Mouse (Mus musculus) retina, adult 2 months (tissue): ENCODE results near the gene Dctn2.
"Not testable (repeated sequence)": the region's sequence is repeated elsewhere in the genome, so short reads cannot be mapped to it uniquely, and the experiment has no call there.

Experiments
- DNase-seq: peaks from one replicate; pipeline ENCODE4 v3.0.0-alpha.2; 2012; ENCODE audit warnings: low read depth, low spot score

Dctn2 gene

DNA sequence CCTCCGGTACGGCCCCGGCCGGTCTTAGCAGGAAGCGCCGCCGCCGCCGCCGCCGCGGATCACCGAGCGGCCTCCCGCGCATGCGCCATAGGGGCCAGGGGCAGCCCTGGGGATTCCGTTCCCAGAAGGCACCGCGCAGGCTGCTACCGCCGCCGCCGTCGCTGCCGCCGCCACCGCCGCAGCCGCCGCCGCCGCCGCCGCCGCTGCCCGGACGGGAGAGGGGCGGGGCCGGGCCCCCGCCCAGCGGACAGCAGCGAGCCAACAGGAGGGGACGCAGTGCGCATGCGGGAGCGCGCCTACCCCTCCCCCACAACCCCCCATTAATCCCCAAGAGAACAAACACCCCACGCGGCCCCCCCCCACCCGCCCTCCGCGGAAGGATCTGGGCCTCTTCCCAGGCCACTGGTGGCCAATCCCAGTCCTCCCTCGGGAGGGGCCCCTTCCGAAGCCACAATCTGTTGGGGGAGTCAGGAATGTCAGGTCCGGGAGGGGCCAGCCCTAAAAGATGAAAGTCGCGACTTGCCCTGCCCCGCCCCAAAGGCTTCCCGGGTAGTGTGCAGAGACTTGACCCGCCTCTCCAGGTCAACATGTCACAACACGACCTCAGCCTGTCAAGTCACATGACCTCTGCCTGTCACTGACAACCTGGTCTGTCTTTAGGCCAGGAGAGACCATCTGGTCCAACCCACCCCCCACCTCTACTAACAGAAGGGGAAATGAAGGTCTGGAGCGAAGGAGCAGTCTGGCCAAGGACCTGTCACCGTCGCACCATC is 22.8 kb downstream of the Dctn2 start, which contains the start of gene Mbd6:
Mbd6 (minus strand) TSS at position 219 of the 773 bp plus-strand sequence.
- DNase-seq: peak; percentile 89

GRCm38 (mm10) chr10:127289573-127290191 is 23.5 kb downstream of the Dctn2 start:
- peak; percentile 46 for DNase-seq

DNA sequence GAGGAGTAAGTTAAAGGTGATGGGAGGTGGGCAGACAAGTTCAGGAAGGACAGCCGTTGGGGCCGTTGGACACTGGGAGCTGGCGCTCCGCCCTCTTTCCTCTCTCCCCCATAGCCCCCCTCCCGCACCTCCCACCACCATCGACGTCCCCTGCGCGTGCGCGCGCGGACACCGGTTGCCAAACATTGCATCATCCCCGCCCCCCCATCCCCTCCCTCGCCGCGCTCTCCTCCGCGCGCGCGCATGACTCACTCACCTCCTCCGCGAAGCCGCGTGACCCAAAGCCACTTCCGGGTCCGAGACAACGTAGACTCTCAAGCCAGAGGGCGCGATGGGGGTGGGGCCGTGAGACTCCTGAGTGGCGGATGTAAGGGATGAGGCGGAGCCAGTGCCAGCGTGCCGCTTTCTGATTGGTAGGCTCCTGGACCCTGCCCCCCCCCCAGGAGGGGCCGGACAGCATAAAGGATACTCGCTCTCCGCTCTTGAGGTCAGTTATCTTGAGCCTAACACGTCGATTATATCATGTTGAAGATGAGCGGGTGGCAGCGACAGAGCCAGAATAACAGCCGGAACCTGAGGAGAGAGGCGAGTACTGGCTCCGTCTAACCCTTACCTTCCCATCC is 24.2 kb downstream of the Dctn2 start:
- DNase-seq: peak; percentile 100

- peak; percentile 26 for DNase-seq
Measured at GRCm38 (mm10) chr10:127290930-127291880, 25.0 kb downstream of the Dctn2 start.

DNA sequence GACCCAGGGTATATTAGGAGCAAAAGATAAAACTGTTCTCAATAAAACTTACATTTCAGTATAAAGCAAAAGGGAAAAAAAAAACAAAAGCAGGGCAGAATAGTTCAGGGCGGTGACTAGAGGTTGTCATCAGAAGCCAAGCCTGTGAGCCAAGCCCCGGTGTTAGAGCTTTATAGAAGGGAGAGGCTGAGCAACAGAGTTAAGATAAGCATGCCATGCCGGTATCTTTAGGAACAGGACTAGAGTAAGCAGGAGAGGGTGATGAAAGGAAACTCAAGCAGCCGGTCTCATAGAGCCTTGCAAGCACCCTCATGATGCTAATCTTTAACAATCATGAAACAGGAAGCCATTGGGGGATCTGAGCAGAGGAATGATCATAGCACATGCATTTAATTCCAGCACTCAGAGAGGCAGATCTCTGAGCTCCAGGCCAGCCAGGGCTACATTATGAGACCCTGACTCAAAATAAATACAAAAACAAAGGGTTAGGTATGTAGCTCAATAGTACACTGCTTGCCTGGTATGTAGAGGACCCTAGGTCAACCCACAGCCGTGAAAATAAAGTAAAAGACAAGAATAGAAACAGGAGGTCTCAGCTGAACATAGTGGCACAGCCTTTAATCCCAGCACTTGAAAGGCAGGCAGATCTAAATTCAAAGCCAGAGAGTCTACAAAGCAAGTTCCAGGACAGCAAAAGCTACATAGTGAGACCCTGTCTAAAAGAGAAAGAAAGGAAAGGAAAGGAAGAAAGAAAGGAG is 25.9 kb downstream of the Dctn2 start:
- DNase-seq: no peak

DNA sequence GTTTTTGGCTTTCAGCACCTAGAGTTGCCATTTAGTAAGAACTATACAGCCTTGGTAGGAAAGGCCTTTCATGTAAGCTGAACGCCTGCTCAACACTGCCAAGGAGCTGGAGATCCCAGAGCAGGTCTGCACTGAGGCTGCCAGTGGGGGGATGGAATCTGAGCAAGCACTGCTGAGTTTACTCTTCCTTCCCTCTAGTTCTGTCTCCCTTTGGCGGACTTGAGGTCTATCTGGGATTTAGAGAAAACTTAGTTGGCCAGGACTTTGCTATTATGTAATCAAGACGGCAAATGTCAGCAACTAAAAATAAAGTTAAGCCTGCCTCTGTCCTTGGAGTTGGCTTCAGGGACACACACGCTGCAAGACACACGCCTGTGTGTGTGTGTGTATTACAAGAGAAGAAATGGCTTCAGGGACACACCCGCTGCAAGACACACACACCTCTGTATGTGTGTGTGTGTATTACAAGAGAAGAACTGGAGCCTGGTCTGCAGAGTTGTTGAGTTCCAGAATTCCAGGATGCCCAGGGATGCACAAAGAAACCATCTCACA is 26.9 kb downstream of the Dctn2 start:
- DNase-seq: no peak

- no peak for DNase-seq
Measured at GRCm38 (mm10) chr10:127293590-127294113, 27.5 kb downstream of the Dctn2 start.

GRCm38 (mm10) chr10:127294895-127295510 is 28.8 kb downstream of the Dctn2 start:
- no peak for DNase-seq

GRCm38 (mm10) chr10:127295986-127296794 is 30.0 kb downstream of the Dctn2 start:
- no peak for DNase-seq

GRCm38 (mm10) chr10:127297015-127297871 is 31.1 kb downstream of the Dctn2 start:
- no peak for DNase-seq

DNA sequence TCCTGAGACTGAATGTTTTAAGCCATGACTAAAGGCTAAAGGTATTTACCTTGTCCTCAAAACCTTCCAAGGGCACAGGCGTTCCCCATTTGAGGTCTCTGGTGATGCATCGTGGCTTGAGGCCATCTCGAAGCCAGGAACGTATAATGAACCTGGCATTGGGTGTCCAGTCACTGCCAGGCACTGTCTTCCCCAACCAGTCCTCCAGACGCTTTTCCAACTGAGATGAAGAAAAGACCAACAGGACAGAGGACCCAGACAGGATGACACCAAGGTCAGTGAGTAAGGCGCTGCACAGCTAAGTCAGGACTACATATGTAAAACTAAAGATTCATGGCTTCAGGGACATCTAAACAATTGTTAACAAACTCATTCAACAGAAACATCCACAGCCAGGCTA is 34.2 kb downstream of the Dctn2 start:
- no peak for DNase-seq

DNA sequence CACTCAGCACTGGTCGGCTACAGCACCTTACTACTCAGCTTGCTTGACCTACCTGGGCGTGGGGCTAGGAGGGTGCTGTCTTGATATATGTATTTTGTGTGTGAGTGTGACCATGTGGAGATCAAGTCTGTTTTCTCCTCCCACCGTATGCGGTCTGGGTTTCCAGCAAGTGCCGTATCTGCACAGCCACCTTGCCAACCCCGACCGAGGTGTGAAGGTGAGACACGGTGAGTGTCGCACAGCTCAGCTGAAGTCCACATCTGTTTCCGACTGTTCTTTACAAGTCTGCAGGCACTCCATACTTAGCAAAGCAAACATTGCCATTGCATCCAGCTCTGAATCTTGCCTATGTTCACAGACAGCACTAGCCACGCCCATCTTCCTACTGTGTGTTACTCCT is 37.0 kb downstream of the Dctn2 start:
- no peak for DNase-seq

DNA sequence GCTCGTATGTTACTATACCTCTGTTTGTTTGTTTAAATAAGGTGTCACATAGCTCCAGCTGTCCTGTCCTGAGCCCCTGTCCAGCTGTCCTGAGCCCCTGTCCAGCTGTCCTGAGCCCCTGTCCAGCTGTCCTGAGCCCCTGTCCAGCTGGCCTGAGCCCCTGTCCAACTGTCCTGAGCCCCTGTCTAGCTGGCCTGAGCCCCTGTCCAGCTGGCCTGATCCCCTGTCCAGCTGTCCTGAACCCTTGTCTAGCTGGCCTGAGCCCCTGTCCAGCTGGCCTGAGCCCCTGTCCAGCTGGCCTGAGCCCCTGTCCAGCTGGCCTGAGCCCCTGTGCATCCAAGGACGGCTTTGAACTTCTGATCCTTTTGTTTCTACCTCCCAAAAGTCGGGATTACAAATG is 43.0 kb downstream of the Dctn2 start:
- DNase-seq: not testable (repeated sequence)

- no peak for DNase-seq
Measured at GRCm38 (mm10) chr10:127310523-127311475, 44.6 kb downstream of the Dctn2 start.

- peak; percentile 96 for DNase-seq
Measured at GRCm38 (mm10) chr10:127311476-127312355, 45.5 kb downstream of the Dctn2 start, which contains the start of gene Mars. Gene Mars (minus strand): TSS chr10:127311786.

- peak; percentile 62 for DNase-seq
Measured at GRCm38 (mm10) chr10:127312356-127312676, 46.1 kb downstream of the Dctn2 start.
